19 mouse cellular contexts compared by ENCODE assay signal in genomic region chr19:33074907-33075306, GRCm38 (mm10).
DNase-seq lines count a peak whose midpoint lies in the region; ATAC-seq and TF ChIP-seq lines count a peak whose summit lies in the region.
"Had no signal": no experiment of that assay in that cellular context is flagged by ENCODE, and none has a peak within 500 bp of the region (broad histone marks: within the 10 kb centered on the region; RNA-seq: fewer than 3 reads in every experiment).

No protein-coding gene starts in this region.

- H3K9ac ChIP-seq in heart, embryonic 12.5 days = no peak overlapping the region
- H3K9ac ChIP-seq: heart, embryonic 13.5 days; hindbrain, embryonic 15.5 days; liver, embryonic 13.5 days; midbrain, embryonic 12.5 days; neural tube, embryonic 13.5 days had no signal

- no peak overlapping the region for H3K27ac ChIP-seq in heart, embryonic 12.5 days (ENCODE audit: poor library complexity, severe bottlenecking)
- H3K27ac ChIP-seq in embryonic fibroblast, embryonic 13.5 days (ENCODE audit: insufficient read depth, low read length) = peak overlapping the region; percentile 51
- H3K27ac ChIP-seq: heart, embryonic 13.5 days; hindbrain, embryonic 15.5 days; liver, embryonic 13.5 days; midbrain, embryonic 12.5 days; neural tube, embryonic 13.5 days had no signal

- 58% methylated on average over 4 of the region's 4 CpGs for WGBS in heart, embryonic 12.5 days

- TF ChIP-seq POLR2A in embryonic fibroblast, embryonic 13.5 days (IDR thresholded peaks at IDR 0.05; ENCODE audit: low read depth, low read length) = no peak

- peak; percentile 49 to 76 for DNase-seq in heart, adult 9 months (ENCODE audit: low spot score in 2 of 2)
- peak; percentile 32 for DNase-seq in kidney, postnatal 14 days
- no peak for DNase-seq in kidney, postnatal 25 days
- DNase-seq in NIH3T3 (ENCODE audit: low read depth) = peak; percentile 93
- DNase-seq: cerebellum, adult 9-11 months; kidney, adult 8-10 months; layer of hippocampus, adult 9-11 months; liver, embryonic 13.5 days; right cerebral cortex, postnatal 14 days had no signal

- no peak overlapping the region for H3K4me3 ChIP-seq in heart, embryonic 12.5 days
- H3K4me3 ChIP-seq in embryonic fibroblast, embryonic 13.5 days (ENCODE audit: insufficient read depth, low read length) = no peak overlapping the region
- H3K4me3 ChIP-seq: heart, embryonic 13.5 days; hindbrain, embryonic 15.5 days; liver, embryonic 13.5 days; midbrain, embryonic 12.5 days; neural tube, embryonic 13.5 days had no signal

- H3K36me3 ChIP-seq in heart, embryonic 12.5 days = no peaks in the 10 kb centered on the region
- H3K36me3 ChIP-seq: G1E; heart, embryonic 13.5 days; hindbrain, embryonic 15.5 days; liver, embryonic 13.5 days; midbrain, embryonic 12.5 days; neural tube, embryonic 13.5 days had no signal

- no peak for TF ChIP-seq CTCF in embryonic fibroblast, embryonic 13.5 days (IDR thresholded peaks at IDR 0.05; ENCODE audit: borderline replicate concordance, insufficient read depth, low read length)

- ATAC-seq in heart, embryonic 12.5 days (ENCODE audit: insufficient number of reproducible peaks, low FRiP score) = no peak
- ATAC-seq in erythroid progenitor cell, adult 5-6 weeks (replicated peaks; ENCODE audit: low FRiP score, poor library complexity, severe bottlenecking) = no peak
- ATAC-seq: CD4-positive, CD25-positive, alpha-beta regulatory T cell, adult 4 months; forebrain, embryonic 16.5 days had no signal

- H3K4me2 ChIP-seq in heart, embryonic 12.5 days = no peak overlapping the region
- H3K4me2 ChIP-seq: heart, embryonic 13.5 days; hindbrain, embryonic 15.5 days; liver, embryonic 13.5 days; midbrain, embryonic 12.5 days; neural tube, embryonic 13.5 days had no signal

- no peaks in the 10 kb centered on the region for H3K9me3 ChIP-seq in heart, embryonic 12.5 days (replicated peaks)
- H3K9me3 ChIP-seq: G1E; heart, embryonic 13.5 days; hindbrain, embryonic 15.5 days; liver, embryonic 13.5 days; midbrain, embryonic 12.5 days; neural tube, embryonic 13.5 days had no signal

- no peaks in the 10 kb centered on the region for H3K4me1 ChIP-seq in heart, embryonic 12.5 days (replicated peaks)
- peaks cover 2% of the 10 kb centered on the region; the same call in 1 of the 2 replicates for H3K4me1 ChIP-seq in embryonic fibroblast, embryonic 13.5 days (ENCODE audit: control insufficient read depth, insufficient read depth, low read length)
- H3K4me1 ChIP-seq: hindbrain, embryonic 15.5 days; midbrain, embryonic 12.5 days; neural tube, embryonic 13.5 days had no signal

- no peaks in the 10 kb centered on the region; the same call in 1 of the 2 replicates for H3K27me3 ChIP-seq in heart, embryonic 12.5 days (replicated peaks)
- H3K27me3 ChIP-seq: heart, embryonic 13.5 days; hindbrain, embryonic 15.5 days; liver, embryonic 13.5 days; neural tube, embryonic 13.5 days had no signal

Comparison
In these comparisons a context has a peak if more than half of its experiments do, and no peak if none do; other contexts are left out.
1. DNase-seq: peak in heart, adult 9 months (2 of 2), kidney, postnatal 14 days (single experiment) and NIH3T3 (single experiment); none in kidney, postnatal 25 days (0 of 2).